Mouse (Mus musculus) regulatory T cell (primary cell): ENCODE measurements around the gene Gdpd4.

ENCODE experiments used
- in situ Hi-C: fragments of 300-600 bp; cut with MboI, MseI; formaldehyde crosslinking; loops from one replicate; pipeline ENCODE4 v1.15.1; 2025; ENCODE audit warnings: high pct_unique_total_duplicates

The Gdpd4 gene

GRCm38 (mm10) chr7:97919742-97920141, at the start of gene Gdpd4:
TSS of gene Gdpd4 (plus strand) at chr7:97919955.
- in situ Hi-C loops, result no loop called here

- in situ Hi-C loops, result no loop called here
Measured at GRCm38 (mm10) chr7:97872396-97872795, 47.4 kb upstream of the Gdpd4 start.

GRCm38 (mm10) chr7:97873317-97873716, 46.4 kb upstream of the Gdpd4 start:
- in situ Hi-C loops, result no loop called here

GRCm38 (mm10) chr7:97877846-97878538, 41.8 kb upstream of the Gdpd4 start:
- in situ Hi-C loops, result no loop called here

GRCm38 (mm10) chr7:97911646-97912045, 8.1 kb upstream of the Gdpd4 start:
- in situ Hi-C loops, result no loop called here

GRCm38 (mm10) chr7:97914833-97915516, 4.8 kb upstream of the Gdpd4 start:
- in situ Hi-C loops, result no loop called here

- in situ Hi-C loops, result no loop called here
Measured at GRCm38 (mm10) chr7:97925819-97926218, 6.1 kb downstream of the Gdpd4 start.

- in situ Hi-C loops, result no loop called here
Measured at GRCm38 (mm10) chr7:97926978-97927377, 7.2 kb downstream of the Gdpd4 start.

GRCm38 (mm10) chr7:97944485-97944884, 24.7 kb downstream of the Gdpd4 start:
- in situ Hi-C loops, result no loop called here

GRCm38 (mm10) chr7:97972486-97972885, 52.7 kb downstream of the Gdpd4 start:
- in situ Hi-C loops, result no loop called here

- in situ Hi-C loops, result loop anchor here (5.0 kb wide), 1 partner anchor 230 kb away; no protein-coding TSS in a partner anchor
Measured at GRCm38 (mm10) chr7:97977463-97977862, 57.7 kb downstream of the Gdpd4 start.

GRCm38 (mm10) chr7:97984108-97984834, 64.5 kb downstream of the Gdpd4 start:
- in situ Hi-C loops, result loop anchor here (10.0 kb wide), 1 partner anchor 281 kb away; no protein-coding TSS in a partner anchor

GRCm38 (mm10) chr7:98002617-98003016, 82.9 kb downstream of the Gdpd4 start:
- in situ Hi-C loops, result no loop called here

GRCm38 (mm10) chr7:98048101-98048824, 128.5 kb downstream of the Gdpd4 start:
- in situ Hi-C loops, result no loop called here

- in situ Hi-C loops, result no loop called here
Measured at GRCm38 (mm10) chr7:98051980-98052379, 132.2 kb downstream of the Gdpd4 start.

GRCm38 (mm10) chr7:98054461-98054860, 134.7 kb downstream of the Gdpd4 start:
- in situ Hi-C loops, result no loop called here

GRCm38 (mm10) chr7:98054942-98055341, 135.2 kb downstream of the Gdpd4 start:
- in situ Hi-C loops, result loop anchor here (5.0 kb wide), 1 partner anchor 557 kb away; no protein-coding TSS in a partner anchor

- in situ Hi-C loops, result loop anchor here (10.0 kb wide), 1 partner anchor 919 kb away; no protein-coding TSS in a partner anchor
Measured at GRCm38 (mm10) chr7:98066229-98066628, 146.5 kb downstream of the Gdpd4 start.

GRCm38 (mm10) chr7:98071620-98072019, 151.9 kb downstream of the Gdpd4 start:
- in situ Hi-C loops, result loop anchor here (5.0 kb wide), 1 partner anchor 46 kb away; the partner anchor contains the start of gene Myo7a

GRCm38 (mm10) chr7:98077453-98077852, 157.7 kb downstream of the Gdpd4 start:
- in situ Hi-C loops, result no loop called here

- in situ Hi-C loops, result no loop called here
Measured at GRCm38 (mm10) chr7:98082376-98082775, 162.6 kb downstream of the Gdpd4 start.
